Mouse (Mus musculus) cerebellum, adult 8-10 months (tissue): ENCODE results near the gene Kin.

ENCODE experiments used
- DNase-seq: peaks from one replicate; pipeline ENCODE4 v3.0.0; 2022

Gene Kin

DNA sequence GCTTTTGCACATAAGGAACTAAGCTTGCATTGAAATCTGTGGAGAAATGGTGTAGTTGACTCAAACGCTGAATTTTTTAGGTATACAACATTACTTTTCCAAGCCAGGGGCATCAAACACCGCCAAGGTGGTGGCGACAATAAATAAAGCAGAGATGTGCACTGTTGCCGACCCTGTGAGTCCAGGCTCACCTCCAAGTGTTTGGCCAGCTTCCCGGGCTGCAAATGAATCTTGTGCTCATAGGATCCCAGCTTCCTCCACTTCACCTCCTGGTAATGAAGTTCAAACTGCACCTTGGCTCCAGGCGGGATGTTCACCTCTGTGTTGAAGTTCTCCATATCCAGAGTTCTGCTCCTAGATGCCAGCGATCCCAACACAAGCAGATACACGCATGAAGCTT lies 38.9 kb downstream of the Kin start:
- no peak for DNase-seq

DNA sequence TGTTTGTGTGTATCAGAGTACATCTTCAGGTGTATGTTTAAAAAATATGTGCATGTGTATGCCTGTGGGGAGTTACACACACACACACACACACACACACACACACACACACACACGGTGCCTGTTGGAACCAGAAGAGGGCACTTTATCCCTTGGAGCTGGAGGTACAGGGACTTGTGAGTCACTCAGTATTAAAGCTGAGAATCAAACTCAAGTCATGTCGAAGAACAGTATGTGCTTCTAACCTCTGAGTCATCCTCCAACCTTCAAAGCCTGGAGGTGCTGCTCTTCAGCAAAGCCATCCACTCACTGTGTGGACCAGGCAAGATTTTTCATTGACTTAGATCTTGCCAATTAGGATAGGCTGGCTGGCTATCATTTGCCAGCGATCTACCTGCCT lies 41.4 kb downstream of the Kin start:
- DNase-seq: no peak

DNA sequence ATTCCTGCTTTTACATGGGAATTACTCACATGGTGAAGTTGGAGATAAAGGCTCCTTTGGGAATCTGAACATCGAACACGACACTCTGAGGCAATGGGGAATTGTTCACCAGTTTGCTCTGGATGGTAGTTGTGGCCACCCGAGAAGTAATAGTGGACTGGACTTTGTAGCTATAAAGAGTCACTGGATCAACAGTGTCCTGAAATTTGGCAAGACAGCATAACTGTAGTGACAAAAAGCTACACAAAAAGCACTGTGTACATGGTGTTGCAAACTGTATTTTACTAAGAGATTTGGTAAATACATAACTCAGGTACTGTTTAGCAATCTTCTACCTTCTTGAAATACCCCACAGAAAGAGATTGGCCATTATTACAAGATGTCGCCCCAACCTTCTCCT lies 45.7 kb downstream of the Kin start:
- no peak for DNase-seq

DNA sequence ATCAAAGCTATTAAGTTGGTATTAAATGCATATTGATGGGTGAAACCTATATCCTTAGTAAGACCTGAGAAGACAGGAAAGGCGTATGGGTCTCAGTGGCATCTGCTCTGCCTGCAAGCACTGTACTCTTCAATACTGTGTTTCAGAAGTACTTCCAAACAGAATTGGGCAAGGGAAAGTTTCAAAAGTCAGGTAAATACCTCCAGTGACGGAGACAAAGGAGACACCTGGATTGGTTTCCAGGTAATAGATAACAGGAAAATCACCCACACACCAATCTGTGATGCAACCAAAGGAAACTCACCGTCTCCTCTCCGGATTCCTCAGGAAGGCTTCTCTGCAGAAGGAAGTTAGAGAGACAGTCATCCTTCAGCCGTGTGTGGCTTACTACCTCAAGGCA lies 47.1 kb downstream of the Kin start:
- no peak for DNase-seq

DNA sequence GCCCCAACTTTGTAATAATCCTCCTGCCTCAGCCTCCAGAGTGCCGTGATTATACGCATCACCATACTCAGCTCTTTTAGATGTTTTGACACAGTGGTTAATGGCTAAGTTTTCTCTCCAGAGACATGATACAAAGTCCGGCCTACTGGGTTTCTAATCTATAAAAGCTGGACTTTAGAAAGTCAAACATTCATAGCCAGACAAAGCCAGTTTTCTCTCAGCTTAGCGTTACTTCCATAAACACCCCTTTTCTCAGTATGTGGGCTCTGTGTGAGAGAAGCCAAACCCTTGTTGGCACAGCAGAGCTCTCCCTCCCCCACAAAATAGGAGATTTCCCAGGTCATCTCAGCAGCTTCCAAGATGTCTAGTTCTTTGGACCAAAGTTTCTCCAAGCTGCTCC lies 48.2 kb downstream of the Kin start:
- DNase-seq: no peak

DNA sequence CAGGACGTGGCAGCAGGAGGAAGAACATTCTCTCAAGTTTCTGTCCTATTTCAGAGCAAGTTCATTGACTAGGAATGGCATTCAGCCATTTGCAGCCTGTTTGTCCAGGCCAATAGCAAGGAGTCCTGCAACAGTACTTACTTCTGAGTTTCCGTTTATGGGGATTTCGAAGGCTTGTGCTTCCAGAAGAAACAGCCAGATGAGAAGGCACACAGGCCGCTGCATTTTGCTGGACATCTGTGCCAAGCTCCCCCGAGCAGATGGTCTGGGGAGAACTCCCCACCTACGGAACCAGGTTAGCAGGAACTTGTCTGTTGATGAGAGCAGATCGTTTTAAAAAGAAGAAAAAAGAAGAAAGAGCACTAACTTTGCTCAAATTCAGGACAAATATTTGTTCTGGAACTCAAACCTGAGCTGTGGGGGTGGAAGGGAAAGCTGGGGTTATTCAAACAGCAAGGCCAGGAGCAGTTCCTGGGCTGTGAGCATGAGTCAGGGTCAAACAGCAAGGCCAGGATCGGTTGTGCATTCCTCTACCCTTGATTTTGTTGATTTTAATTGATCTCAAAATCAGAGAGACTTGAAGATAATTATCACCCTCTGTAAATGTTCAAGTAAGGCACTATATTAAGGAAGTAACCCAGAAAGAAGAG lies 50.1 kb downstream of the Kin start:
- DNase-seq: no peak

DNA sequence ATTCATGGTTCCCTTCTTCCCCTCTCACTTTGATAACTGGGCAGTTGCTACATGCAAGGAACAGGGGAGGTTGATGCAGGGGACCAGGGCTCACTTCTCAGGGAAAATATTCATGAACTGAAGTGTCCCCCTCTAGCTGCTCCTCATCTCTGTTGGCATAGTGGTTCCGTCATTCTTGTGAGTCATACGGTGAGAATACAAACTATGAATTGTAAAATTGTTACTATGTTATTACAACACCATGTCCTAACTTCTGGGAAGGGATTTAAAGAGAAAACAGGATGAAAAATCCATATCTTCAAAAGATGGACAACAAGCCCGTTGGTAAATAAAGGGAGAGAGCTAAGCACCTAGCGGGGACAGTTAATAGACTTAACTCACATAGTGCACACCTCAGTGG lies 50.9 kb downstream of the Kin start, which contains the start of gene Itih2:
Gene Itih2, minus strand, starts transcription at position 101 of the 400 bp plus-strand sequence.
- DNase-seq: no peak

DNA sequence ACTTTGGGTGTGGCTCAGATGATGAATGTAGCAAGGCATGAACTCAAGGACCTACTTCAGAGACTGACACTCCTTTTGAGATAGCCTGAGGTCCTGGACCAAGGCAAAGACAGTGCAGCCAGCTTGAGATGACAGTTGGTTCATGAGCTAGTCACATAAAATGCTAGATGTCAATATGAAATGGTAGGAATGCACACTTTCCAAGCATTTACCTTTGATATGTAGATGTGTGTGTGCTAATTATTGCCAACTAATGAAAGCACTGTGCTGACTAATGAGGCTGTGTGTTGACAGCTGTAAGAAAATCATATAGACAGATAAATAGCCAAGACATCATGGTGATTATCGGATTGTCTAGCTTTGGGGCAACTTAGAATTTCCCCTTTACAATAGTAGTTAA lies 51.7 kb downstream of the Kin start:
- DNase-seq: no peak

DNA sequence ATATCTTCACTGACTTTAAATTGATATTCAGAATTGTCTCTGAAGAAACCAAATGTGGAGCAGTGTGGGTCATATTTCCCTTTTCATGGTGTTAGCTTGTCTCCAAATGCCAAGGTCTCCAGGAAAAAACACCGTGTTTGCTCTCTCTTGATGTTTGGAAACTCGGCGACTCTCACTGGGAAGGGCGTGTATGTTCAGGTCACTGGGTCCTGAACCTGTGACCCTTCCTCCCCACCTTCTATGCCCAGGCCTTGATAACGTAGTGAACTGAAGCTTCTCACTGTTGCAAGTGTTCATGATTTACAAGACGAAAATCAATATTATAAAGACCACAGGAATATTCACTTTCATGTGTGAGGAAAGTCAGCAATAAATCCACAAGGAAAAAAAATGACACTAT lies 53.5 kb downstream of the Kin start:
- no peak for DNase-seq

DNA sequence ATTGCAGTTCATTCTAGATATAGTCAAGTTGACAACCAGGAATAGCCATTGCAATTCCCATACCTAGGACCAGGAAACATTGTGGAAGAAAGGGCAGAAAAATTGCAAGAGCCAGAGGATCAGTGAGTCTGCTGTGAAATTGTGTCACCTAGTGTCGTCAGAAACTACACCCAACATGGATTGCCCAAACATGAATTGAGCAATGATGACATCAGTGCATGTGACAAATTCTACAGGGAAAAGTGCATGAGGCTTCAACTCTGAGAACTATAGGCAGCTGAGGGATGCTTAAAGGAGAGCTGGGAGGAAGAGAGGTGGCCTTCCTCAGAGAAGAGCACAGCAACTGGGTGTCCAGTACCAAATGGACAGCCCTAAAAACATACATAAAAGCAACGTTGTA lies 56.9 kb downstream of the Kin start:
- DNase-seq: no peak

DNA sequence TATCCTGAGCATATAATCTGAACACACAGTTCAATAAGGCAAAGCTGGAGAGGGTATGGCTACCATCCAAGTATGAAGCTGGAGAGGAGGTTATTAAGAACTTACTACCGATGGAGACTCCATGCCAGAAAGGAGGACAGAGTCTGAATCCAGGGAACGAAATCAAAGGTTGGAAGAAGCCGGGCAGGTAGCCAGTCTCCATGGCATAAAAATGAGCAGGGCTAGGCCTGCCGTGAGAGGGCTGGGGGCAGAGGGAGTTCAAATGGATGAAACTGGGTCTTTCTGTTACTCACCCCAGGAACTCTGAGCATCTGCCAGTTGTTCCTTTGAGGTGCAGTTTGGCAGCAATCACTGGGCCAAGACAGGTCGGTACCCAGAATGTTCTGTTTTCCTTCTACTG lies 60.1 kb downstream of the Kin start:
- DNase-seq: no peak
